Mouse (Mus musculus) layer of hippocampus, postnatal 14 days (tissue): ENCODE results near the gene Col4a2. TPM values are rescaled to one million over a fixed set of nuclear protein-coding genes. Genes with fewer than 3 reads are reported as not detected.

Source experiments
- DNase-seq, 2 experiments: peaks; one replicate each; pipeline ENCODE4 v3.0.0; 2021 to 2022; ENCODE audit warnings: low spot score in 2 of 2, mixed read lengths in 1 of 2
- total RNA-seq, 2 experiments: library from RNA; stranded (reverse); gene quantifications; 2 replicates each; pipeline ENCODE4 v1.2.3; 2021

The Col4a2 gene
- total RNA-seq, 2 experiments from 2014 or later = 78.5 to 78.8 TPM

GRCm38 (mm10) chr8:11379590-11379989 is 67.0 kb downstream of the Col4a2 start:
- no peak for DNase-seq

- DNase-seq = no peak
Measured at GRCm38 (mm10) chr8:11381544-11381943, 68.9 kb downstream of the Col4a2 start.

- DNase-seq = peak; percentile 72 to 75
Measured at GRCm38 (mm10) chr8:11382059-11382810, 69.6 kb downstream of the Col4a2 start.

GRCm38 (mm10) chr8:11382933-11383332 is 70.3 kb downstream of the Col4a2 start:
- DNase-seq = peak in 1 of 2 experiments; percentile 42

- no peak for DNase-seq
Measured at GRCm38 (mm10) chr8:11383379-11383778, 70.8 kb downstream of the Col4a2 start.

- no peak for DNase-seq
Measured at GRCm38 (mm10) chr8:11384841-11385240, 72.2 kb downstream of the Col4a2 start.

GRCm38 (mm10) chr8:11385272-11385905 is 72.8 kb downstream of the Col4a2 start:
- DNase-seq = no peak

- DNase-seq = no peak
Measured at GRCm38 (mm10) chr8:11387282-11387681, 74.7 kb downstream of the Col4a2 start.

- DNase-seq = no peak
Measured at GRCm38 (mm10) chr8:11389275-11390050, 76.9 kb downstream of the Col4a2 start.

- DNase-seq = peak; percentile 62 to 63
Measured at GRCm38 (mm10) chr8:11392739-11393138, 80.1 kb downstream of the Col4a2 start.

GRCm38 (mm10) chr8:11393161-11393560 is 80.6 kb downstream of the Col4a2 start:
- DNase-seq = no peak

- no peak for DNase-seq
Measured at GRCm38 (mm10) chr8:11393607-11394006, 81.0 kb downstream of the Col4a2 start.

- DNase-seq = no peak
Measured at GRCm38 (mm10) chr8:11394773-11395172, 82.2 kb downstream of the Col4a2 start.

- DNase-seq = no peak
Measured at GRCm38 (mm10) chr8:11395601-11396000, 83.0 kb downstream of the Col4a2 start.

- no peak for DNase-seq
Measured at GRCm38 (mm10) chr8:11396111-11396510, 83.5 kb downstream of the Col4a2 start.

- DNase-seq = no peak
Measured at GRCm38 (mm10) chr8:11397126-11397525, 84.5 kb downstream of the Col4a2 start.

GRCm38 (mm10) chr8:11399706-11400105 is 87.1 kb downstream of the Col4a2 start:
- no peak for DNase-seq

- DNase-seq = no peak
Measured at GRCm38 (mm10) chr8:11400244-11400643, 87.6 kb downstream of the Col4a2 start.

GRCm38 (mm10) chr8:11401183-11401582 is 88.6 kb downstream of the Col4a2 start:
- DNase-seq = no peak

- DNase-seq = no peak
Measured at GRCm38 (mm10) chr8:11402220-11402619, 89.6 kb downstream of the Col4a2 start.

GRCm38 (mm10) chr8:11403813-11404212 is 91.2 kb downstream of the Col4a2 start:
- DNase-seq = no peak

GRCm38 (mm10) chr8:11404614-11405013 is 92.0 kb downstream of the Col4a2 start:
- no peak for DNase-seq
